Mouse (Mus musculus) thymus, adult 2 months (tissue): ENCODE results near the gene Ctnnbl1.

Experiments used
- CTCF ChIP-seq: fragments of 200-500 bp; IDR thresholded peaks from 2 replicates; pipeline ENCODE4 v1.5.1; 2012; ENCODE audit warnings: mild to moderate bottlenecking, control low read depth, low read length, moderate library complexity, borderline replicate concordance; ENCODE audit not compliant: control insufficient read depth, poor library complexity, insufficient read depth; ENCODE audit errors: extremely low read depth
- POLR2A ChIP-seq: fragments of 200-500 bp; IDR thresholded peaks from 2 replicates; pipeline ENCODE4 v1.6.1; 2012; ENCODE audit warnings: mild to moderate bottlenecking, low read length, control low read depth, moderate library complexity; ENCODE audit not compliant: control insufficient read depth, poor library complexity, insufficient read depth; ENCODE audit errors: extremely low read depth

GRCm38 (mm10) chr2:157813121-157813520 lies 75.9 kb downstream of the Ctnnbl1 start:
- TF ChIP-seq CTCF: no peak
- no peak for TF ChIP-seq POLR2A
